Mouse (Mus musculus): ENCODE data around the gene St14.

The St14 gene

DNA sequence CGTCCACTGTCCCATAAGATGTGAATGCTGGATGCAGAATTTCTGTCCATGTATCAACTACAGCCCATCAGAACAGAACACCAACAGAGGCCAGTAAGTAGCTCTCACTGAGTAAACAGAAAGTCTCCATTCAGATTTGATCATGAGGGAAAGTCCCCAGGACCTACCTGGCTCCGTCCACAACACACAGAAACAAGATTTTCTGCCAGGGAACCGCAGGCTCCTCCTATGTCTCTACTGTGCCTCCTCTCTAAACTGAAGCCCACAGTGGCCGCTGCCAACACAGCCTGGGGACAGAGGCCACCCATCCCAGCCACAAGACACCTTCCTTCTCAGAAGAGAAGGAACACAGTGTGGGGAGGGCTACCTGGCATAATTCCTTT, 11.1 kb downstream of the St14 start:
- no peak for DNase-seq

DNA sequence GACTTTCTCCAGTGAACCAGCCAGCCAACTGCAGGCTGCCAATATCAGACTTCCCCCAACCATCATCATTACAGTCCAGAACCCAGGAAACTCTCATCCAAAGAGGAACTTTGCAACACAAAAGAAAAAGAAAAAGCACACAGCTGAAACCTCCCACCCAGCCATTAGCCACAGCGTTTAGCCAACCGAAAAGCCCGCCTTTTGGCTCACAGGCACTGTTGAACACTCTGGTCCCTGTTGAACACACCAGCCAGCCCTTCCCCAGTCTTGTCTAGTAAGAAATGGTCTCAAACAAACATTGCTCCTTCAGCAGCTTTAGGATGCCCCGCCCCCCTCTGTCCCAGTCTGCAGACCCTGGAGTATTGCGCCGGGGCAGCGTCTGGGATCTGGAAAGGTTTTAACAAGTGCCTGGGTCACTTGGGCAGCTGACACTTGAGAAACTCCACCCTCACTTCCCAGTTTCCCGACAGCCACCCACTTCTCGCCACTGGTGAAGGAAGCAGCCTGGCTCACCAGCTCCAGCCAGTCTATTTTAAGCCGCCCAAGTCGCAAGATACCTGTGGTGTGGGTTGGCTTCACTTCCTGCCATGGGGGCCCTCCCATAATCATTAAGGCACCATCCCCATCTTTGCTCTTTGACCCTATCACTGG, 11.6 kb downstream of the St14 start:
- peak; percentile 37 to 64 for DNase-seq

DNA sequence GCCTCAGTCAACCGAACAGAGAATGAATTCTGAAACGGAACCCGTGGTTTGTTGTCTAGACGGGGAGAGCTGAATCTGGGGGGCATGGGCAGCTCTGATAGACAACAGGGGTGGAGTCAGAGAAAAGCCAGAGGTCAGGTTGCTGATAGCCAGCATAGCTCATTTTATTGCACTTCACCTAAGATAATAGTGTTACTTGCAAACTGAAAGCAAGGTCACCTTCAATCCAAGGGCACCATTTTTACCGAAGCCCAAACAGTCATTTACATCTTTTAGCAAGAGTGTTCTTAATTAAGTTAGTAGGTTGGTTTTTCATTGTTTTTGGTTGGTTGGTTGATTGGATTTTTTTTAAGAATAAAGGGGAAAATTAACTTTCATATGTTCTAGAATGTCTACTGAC, 12.2 kb downstream of the St14 start:
- no peak for DNase-seq

DNA sequence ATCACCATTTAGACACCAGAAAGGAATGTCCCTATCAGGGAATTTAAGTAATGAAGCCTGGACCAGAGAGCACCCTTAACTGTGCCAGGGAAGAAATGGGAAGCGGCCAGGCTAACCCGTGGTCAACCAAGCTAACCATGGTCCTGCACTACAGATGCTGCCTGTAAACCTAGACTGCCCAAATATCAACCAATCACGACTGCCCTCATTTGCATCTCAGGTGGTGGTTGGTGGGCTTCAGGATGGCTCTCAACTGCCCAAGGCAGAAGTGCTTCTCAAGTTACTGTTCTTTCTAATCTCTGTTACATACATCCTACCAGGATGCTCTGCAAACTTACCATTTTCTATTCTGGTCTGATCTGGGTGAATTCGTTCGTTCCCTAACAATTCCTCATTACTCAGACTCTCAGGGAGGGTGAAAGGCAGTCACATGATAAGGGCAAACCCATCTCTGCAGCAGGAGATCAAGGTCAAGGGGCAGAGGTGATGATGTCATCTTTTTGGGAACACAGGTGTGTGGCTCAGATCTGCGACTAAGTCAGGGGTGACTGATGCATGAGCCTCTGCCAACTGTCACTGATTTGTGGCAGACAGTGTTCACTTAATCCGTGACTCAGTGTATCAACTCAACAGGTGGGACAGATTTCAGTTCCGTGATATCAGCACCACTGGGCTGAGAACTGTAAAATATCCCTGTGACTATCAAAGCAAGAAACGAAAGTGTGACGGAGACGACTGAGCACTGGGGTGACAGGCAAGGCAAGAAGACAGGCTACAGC, 12.9 kb downstream of the St14 start:
- no peak for DNase-seq

DNA sequence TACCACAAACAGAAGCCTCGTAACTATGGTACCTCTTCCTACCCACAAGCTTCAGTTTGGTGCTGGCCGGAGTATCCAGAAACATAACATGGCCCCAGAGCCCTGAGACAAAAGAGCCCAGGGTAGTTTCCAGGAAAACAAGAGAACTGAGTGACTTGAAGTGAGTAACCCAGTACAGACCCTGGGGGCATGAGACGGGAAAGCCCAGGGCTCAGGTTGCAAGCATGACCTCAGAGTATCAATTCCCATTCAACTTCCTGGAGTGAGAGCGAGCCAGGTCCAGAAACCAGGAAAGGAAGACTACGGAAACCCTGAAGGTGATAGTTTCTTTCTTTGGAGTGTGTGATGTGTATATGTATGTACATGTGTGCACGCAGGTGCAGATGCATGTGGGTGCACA, 14.2 kb downstream of the St14 start:
- DNase-seq = no peak

DNA sequence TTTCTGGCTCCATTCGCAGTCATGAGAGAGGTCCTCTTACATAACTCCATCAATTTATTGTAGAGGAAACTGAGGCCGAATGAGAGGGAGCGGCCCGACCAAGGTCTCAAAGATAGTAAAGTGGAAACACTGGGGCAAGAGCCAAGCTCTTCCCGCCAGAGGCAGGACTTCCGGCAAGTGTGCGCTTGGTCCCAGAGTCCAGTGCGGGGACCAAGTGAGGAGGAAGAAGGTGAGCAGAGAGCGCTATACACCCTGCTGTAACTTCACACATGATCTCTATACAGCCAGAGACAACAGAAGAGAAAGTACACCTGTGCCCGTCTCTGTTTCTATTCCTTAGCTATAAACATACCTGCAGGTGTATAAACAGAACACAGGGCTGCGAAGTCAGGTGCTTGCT, 14.6 kb downstream of the St14 start:
- no peak for DNase-seq

DNA sequence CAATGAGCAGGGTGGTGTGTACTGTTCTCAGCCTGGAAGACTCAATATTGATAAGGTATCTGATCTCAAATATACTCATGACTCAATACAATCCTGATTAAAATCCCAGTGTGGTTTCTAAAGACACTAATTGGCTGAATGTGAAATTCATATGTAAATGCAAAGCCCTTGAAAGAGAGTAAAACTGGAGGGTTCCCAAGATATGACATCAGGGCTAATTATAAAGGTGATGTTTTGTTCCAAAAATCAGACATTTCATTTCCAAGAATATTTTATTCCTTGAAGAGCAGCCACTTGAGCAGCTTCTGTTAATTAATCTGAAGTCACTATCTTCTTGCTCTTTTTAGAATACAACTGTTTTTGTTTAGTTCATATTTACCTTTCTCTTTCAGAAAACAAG, 16.1 kb downstream of the St14 start:
- DNase-seq = no peak

DNA sequence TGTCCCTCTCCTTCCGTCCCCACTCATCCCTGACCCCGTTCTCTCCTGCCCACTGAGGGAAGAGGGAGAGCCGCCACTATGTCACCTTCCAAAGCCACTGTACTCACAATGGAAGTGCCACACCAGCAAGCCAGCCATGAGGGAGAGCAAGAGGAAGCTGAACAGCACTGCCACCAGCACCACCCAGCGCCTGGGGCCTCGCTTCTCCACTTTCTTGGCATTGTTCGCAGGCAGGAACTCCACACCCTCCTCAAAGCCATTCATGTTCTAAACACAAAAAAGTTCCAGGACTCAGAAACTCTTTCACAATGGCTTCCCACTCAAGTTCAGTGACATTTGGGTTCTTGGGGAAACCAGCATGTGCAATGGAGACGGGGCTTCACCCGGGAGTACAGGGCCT, 23.2 kb downstream of the St14 start:
- peak in 1 of 2 experiments; percentile 64 for DNase-seq

DNA sequence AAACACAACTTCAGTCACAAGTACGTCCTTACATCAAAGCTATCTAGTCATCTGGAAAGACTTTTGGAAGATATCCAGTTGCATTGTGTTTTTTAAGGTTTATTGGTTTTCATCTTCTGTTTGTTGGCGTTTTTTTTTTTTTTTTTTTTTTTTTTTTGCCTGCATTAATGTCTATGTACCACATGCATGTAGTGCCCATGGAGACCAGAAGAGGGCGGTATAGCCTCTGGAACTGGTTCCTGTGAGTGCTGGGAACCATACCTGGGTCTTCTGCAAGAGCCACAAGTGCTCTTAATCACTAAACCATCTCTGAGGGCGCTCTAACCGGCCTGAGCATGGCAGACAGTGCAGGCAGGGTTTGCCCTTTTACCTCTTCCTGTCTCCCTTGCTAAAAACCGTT, 33.5 kb downstream of the St14 start:
- DNase-seq = no peak

DNA sequence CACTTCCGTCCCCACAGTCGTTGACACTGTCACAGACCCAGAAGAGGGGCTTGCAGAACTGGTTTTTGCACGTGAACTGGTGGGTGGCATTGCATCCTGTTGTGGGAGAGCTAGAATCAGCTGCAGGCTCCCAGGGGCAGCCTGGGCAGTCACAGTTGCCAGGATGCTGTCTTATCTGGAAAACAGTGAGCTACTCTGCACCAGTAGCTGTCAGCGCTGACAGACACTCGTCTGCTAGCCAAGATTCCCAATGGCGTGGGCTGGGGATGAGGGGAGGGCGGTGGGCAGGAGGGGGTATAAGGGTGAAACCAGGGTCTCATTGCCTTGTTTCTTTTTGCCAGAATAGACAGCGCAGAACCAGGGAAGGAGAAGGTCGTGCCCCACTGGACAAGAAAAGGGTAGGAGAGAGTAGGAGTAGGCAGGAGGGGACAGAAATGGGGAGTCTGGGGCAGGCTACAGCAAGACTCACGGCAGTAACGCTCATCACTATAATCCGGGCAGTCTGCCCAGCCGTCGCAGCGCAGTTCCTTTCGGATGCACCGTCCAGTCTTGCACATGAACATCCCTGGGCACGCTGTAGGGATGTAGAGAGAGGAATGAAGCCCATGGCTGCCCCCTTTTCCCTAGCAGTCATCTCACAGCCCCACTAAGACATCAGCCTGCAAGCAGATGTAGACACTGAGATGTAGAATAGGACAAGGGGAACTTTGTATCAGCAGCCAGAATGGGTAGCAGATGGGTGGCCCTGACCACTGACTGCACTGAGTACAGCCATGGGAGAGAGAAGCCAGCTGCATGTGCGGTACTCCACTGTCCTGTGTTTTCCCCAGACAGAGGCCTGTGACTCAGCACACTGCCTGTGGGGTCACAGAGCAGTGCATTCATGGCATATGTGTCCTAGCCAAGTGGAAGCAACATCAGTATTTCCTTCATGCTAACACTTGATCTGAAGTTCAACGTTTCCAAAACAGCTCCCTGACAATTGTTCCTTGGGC, 34.3 kb downstream of the St14 start:
- no peak for DNase-seq

DNA sequence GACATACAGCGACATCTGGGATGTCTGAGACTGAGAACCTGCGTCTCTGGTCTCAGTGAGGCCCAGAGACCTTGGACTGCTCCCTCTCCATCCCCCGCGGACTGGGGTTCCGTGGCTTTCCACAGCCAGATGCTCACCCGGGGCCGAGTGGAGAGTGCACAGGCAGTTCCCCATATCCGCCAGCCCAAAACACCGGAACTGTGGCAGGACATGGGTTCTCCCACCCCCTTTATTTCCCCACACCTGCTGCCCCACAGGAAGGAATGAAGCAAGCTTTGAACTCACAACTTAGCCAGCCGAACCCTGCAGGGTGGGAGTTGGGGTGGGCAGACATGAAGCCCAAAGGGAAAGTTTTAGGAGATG, 38.8 kb downstream of the St14 start:
- no peak for DNase-seq

DNA sequence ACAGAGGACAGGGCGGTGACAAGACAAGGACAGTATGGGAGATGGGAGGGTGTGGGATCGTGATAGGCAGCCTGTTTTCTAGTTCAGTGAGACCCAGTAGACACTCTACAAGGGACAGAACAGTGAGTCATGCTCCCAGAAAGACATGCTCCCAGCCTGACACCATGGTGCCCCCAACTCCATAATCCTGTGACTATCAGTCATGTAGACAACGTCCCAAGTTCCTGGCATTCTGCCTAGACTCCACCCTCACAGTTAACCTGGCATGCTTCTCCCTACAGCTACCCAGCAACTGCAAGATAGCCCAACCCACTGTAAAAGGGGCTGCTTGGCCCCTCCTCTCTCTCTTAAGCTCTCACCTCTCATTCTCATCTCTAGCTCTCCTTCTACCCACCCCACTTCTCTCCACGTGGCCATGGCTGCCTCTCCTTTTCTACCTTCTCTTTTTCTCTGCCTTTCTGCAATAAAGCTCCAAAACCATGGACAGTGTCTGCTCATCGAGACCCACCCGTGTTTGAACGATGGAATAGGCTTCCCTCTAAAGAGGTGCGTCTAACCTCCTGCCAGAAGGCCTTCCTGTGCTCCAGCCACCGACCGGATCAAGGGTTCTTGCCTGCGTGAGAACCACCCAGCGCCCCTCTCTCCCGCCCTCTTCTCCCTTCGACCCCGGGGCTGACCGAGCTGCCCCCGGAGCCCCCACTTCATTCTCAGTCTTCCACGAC, 39.4 kb downstream of the St14 start:
- no peak for DNase-seq

DNA sequence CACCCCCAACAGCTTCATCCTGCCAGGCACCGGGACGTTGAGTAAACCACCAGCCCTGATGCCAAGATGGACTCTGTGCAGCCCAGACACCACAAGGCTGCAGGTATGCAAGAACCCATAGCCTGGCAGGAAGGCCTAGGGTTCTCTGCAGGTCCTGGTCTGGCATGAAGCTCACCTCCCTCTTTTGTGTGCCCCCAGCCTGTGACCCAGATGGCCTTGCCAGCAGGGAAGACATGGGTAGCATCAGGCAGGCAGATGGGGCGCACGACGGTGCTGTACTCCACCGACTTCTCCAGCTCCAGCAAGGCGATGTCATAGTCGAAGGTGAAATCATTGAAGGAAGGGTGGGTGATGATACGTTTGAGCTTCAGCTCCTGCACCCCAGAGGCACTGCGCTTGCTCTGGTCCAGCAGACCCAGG, 40.5 kb downstream of the St14 start:
- DNase-seq = no peak

DNA sequence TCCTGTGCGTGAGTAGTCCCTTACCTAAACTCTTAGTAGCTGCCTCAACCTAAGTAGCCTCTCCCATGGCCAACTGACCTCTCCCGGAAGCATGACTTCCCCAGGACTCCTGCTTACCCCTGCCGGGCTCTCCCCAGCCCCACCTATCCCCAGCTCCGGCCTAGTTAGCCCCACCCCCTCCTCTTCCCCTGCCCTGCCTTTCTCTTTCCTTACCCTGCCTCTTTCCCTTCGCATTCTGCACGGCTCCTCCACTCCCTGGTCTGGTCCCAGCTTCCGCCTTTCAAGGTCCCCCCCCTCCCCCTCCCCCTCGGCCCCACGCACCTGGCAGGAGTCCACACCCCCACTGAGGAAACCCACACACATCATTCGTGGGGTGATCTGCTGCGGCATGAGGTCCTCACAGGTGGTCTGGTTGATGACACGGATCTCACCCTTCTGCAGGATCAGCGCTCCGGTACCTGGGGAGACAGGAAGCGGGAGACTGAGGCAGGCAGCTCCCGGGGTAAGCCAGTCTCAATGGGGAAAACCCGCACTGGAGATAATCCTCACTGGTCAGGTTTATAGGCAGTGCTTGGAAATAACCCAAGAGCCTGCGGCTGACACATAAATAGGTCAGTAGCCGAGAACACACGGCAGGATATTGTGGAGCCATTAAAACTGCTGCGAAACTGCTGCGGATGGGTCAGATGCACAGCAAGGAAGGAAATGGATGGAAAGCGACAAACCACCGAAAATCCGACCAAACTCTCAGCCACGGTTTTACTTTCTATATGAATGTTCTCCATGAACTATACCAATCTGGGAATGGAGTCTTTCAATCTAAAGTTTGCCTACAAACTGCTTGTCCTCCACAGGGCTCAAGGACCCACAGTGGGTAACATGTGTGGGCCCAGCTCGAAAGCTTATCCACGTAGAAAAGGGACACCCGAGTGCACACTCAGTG, 41.3 kb downstream of the St14 start:
- DNase-seq = no peak

DNA sequence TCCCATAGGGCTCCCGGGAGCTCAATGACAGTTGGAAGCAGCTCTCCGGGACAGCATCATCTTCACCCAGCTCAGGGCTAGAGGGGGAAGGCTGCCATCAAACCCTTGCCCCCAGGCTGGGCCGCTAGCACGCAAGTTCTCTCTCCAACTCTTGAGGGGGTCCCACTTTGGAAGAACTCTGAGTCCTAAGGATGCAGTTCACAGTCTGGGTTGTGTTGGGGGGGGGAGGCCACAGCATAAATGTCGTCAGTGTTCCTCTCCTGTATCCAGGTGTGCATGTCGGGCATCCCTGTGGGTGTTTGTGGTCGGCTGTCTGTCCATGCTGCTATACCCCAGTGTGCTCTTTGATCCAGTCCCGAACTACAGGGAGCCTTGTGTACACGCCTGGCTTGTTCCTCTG, 42.1 kb downstream of the St14 start:
- no peak for DNase-seq

DNA sequence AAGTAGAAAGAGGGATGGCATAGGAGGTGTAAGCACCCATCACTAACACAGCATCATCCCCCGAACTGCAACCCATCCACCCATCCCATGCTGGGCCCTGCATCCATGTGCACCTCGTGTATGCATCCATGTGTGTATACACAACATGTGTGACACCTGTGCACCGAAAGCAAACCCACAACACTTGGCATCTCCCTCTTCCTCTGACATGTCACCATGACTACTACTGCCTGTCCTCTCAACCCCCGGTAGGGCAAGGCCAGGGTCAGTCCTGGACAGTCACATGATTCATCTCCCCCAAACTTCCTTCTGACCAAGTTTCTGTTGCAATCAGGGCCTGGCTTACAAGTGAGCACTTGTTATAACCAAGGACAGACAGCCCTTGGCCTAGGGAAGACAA, 42.8 kb downstream of the St14 start:
- DNase-seq = no peak

DNA sequence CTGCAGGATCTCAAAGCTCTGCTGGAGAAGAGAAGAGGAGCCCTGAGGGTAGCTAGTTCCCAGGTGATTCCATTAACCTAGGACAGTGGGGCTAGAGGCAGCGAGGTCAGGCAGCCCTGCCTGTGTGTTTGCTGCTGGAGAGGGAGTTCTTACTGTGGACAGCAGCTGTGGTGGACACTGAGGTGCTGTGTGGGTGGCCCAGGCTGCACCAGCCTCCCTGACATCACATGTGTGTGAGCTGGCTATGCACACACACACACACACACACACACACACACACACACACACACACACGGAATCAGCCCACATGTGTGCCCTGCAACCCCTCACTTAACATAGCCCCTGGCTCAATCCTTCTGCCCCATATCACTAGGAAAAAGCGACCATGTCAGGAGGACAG, 43.5 kb downstream of the St14 start:
- no peak for DNase-seq

DNA sequence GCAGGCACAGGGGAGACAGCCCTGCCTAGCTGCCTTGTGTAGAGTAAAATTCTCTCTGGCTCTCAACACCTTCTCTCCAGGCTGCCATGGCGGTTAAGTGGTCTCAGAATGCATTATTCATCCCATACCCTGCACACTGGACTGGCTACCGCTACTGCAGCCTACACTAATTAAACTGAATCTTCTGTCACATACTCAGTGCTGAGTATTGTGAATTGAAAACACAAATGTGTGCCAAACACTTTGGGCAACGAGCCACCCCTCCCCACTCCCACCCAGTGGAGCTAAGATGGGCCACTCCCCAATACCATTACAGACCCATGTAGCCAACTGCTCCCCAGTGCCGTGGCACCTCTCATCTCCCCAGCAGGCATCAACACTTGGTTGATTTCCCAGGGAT, 44.2 kb downstream of the St14 start:
- DNase-seq = no peak

DNA sequence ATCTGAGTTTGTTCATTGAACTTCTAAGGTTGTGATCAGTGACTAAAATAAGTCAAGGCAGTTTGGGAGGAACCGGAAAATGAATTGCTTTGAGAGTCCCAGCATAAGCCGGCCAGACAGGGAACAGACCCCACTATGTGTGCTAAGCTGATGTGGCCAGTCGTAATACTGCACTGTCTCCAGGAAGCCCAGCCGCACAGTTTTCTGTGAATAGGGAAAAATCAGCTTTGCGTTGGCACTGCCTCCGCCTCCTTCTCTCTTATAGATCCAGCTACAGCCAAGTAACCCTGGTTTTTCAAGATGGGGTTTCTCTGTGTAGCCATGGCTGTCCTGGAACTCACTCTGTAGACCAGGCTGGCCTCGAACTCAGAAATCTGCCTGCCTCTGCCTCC, 44.9 kb downstream of the St14 start:
- DNase-seq = no peak

DNA sequence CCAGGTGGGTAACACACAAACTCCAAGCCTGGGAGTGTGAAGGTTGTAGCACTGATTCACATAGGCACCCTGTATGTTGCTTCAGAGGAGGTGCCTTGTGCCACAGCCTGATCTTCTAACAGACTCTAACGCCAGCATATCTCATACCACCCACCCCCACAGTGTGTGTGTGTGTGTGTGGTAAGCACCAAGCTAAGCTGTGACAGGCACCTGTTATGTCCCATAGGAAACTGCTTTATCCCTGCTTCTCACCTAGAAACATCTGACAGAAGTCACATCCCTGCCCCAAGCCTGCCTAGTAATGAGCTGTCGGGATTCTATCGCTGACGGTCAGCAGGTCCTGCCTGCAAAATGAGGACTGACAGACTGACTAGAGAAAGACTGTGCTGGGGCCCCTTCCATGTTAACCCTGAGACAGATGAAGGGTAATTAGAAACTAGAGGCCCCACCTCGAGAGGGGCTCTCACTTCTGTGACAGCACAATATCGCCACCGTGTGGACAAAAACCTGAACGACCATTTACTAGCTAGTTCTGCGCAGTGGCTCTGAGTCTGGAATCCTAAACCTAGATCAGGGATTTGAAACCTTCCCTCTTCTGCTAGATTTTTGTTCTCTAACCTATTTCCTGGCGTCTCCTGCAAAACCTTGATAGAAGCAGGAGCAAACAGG, 45.4 kb downstream of the St14 start:
- DNase-seq = peak in 1 of 2 experiments; percentile 75

DNA sequence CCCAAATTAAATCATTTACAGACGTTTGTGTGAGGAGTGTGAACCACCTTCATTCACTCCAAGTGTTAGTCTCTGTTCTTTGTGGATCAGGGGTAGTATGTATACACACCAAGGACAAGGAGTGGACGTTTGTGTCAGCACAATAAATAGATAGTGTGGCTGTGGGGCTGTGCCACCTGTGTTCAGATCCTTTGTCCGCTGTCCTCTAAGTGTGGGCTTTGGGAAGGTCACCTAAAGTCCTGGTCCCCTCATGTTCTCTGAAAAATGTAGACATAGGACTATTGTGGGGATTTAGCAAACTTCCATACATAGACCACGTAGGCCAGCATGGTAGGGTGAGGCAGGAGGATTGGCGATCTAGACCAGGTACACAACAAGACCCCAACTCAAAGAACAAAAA, 46.1 kb downstream of the St14 start:
- no peak for DNase-seq

Measured in lung, postnatal 4 days (tissue).